Mouse (Mus musculus): Measurements from ENCODE around the gene Gm609.

DNA sequence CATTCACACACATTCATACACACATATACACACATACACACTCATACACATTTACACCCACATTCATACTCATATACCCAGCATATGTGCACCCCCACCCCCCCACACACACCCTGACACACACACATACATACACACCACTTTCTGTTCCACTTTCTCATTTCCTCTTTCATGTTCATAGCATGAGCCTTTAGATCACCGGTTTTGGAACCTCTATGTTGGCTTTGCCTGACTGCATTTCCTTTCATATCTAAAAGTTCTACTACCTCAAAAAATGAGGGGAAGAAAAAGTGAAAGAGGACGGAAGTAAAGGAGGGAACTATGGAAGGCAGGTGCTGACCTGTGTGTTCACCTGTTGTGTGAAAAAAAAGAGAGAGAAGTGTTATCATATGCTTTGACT is 102.9 kb downstream of the Gm609 start:
- no peak for TF ChIP-seq GATA1 (IDR thresholded peaks at IDR 0.05; ENCODE audit: borderline replicate concordance, low read length)
- TF ChIP-seq FLI1 (IDR thresholded peaks at IDR 0.05; ENCODE audit: low read length), result no peak

Measured in megakaryocyte, embryonic 14.5 days (primary cell).